Mouse (Mus musculus) heart, adult 2 months (tissue): Measurements from ENCODE around the gene Pitpnc1. TPM values are rescaled to one million over a fixed set of nuclear protein-coding genes. Genes with fewer than 3 reads are reported as not detected.

Experiments used
- DNase-seq, 2 experiments: peaks; one replicate each; pipeline ENCODE4 v3.0.0; 2021
- H3K27ac ChIP-seq: fragments of 200-600 bp; 2 replicates; pipeline ENCODE4 v1.8.1; 2022
- H3K27me3 ChIP-seq: fragments of 200-500 bp; 2 replicates; pipeline ENCODE4 v1.6.1; 2012; ENCODE audit warnings: mild to moderate bottlenecking, low read length, inconsistent platforms, mixed read lengths; ENCODE audit not compliant: control insufficient read depth, insufficient read depth
- H3K36me3 ChIP-seq: fragments of 200-500 bp; 2 replicates; pipeline ENCODE4 v1.6.1; 2012; ENCODE audit warnings: low read length, inconsistent platforms; ENCODE audit not compliant: control insufficient read depth, insufficient read depth
- H3K4me1 ChIP-seq: fragments of 200-500 bp; 2 replicates; pipeline ENCODE4 v1.6.1; 2011; ENCODE audit warnings: low read length; ENCODE audit not compliant: control insufficient read depth, insufficient read depth
- H3K4me3 ChIP-seq: fragments of 200-600 bp; 2 replicates; pipeline ENCODE4 v1.8.1; 2022
- H3K79me2 ChIP-seq: fragments of 200-500 bp; replicated peaks from 2 replicates; pipeline ENCODE4 v1.6.1; 2012; ENCODE audit warnings: mild to moderate bottlenecking, inconsistent platforms, low read length, moderate library complexity, mixed read lengths; ENCODE audit not compliant: control insufficient read depth, insufficient read depth
- H3K9ac ChIP-seq: fragments of 200-500 bp; 2 replicates; pipeline ENCODE4 v1.6.1; 2012; ENCODE audit warnings: low read depth, mild to moderate bottlenecking, control low read depth, inconsistent platforms, low read length, mixed read lengths
- CTCF ChIP-seq: fragments of 200-600 bp; IDR thresholded peaks from 2 replicates; pipeline ENCODE4 v1.8.1; 2022; ENCODE audit warnings: antibody characterized with exemption, mild to moderate bottlenecking, moderate library complexity
- EP300 ChIP-seq: fragments of 200-500 bp; IDR thresholded peaks from 2 replicates; pipeline ENCODE4 v1.6.1; 2011; ENCODE audit warnings: low read depth, low read length, control low read depth; ENCODE audit not compliant: insufficient read depth
- POLR2A ChIP-seq: fragments of 200-500 bp; IDR thresholded peaks from 2 replicates; pipeline ENCODE4 v1.6.1; 2011; ENCODE audit warnings: mild to moderate bottlenecking, low read depth, low read length, control low read depth; ENCODE audit not compliant: insufficient read depth
- WGBS: fragments of 180-500 bp; shearing (Covaris S2); methylation state at CpG from one replicate; pipeline ENCODE4 v1.1.7; 2018; 5-methylcytosine and 5-hydroxymethylcytosine counted together
- intact Hi-C: fragments of 180-260 bp; cut with DNase I; formaldehyde crosslinking; loops from one replicate; pipeline ENCODE4 v1.15.1; 2025
- polyA plus RNA-seq: library from polyadenylated mRNA; depleted of rRNA; stranded (reverse); fragments of >200 nt; gene quantifications from 2 replicates; pipeline ENCODE4 v1.2.3, GENCODE M21; 2012
- total RNA-seq, 2 experiments: library from RNA; stranded (reverse); gene quantifications; 2 replicates each; pipeline ENCODE4 v1.2.3; 2021

Pitpnc1 gene
- total and polyA plus RNA-seq, 3 experiments, result 22.7 to 68.1 (median 66.4) TPM

- peak; percentile 89 for DNase-seq
- peaks cover 2% of the 10 kb centered on the region for H3K79me2 ChIP-seq
- 0 out of 2 replicates have a peak, but pooled peaks cover 1% of the 10 kb centered on the region for H3K36me3 ChIP-seq
- peaks cover 6% of the 10 kb centered on the region for H3K4me1 ChIP-seq
- H3K27ac ChIP-seq, result peak overlapping the region; percentile 95
- peak; percentile 99 for TF ChIP-seq CTCF
- TF ChIP-seq EP300, result no peak
- TF ChIP-seq POLR2A, result peak; percentile 34; the same call in 1 of the 2 replicates
- peak overlapping the region; percentile 75 for H3K4me3 ChIP-seq
- 1% methylated on average over 38 of the region's 38 CpGs for WGBS
- H3K27me3 ChIP-seq, result no peaks in the 10 kb centered on the region
- intact Hi-C loops, result loop anchor here (1.0 to 2.0 kb wide), 4 partner anchors 18 to 134 kb away; no protein-coding TSS in a partner anchor
- peak overlapping the region; percentile 95 for H3K9ac ChIP-seq
Measured at GRCm38 (mm10) chr11:107469031-107469522, 1.4 kb downstream of the Pitpnc1 start.

DNA sequence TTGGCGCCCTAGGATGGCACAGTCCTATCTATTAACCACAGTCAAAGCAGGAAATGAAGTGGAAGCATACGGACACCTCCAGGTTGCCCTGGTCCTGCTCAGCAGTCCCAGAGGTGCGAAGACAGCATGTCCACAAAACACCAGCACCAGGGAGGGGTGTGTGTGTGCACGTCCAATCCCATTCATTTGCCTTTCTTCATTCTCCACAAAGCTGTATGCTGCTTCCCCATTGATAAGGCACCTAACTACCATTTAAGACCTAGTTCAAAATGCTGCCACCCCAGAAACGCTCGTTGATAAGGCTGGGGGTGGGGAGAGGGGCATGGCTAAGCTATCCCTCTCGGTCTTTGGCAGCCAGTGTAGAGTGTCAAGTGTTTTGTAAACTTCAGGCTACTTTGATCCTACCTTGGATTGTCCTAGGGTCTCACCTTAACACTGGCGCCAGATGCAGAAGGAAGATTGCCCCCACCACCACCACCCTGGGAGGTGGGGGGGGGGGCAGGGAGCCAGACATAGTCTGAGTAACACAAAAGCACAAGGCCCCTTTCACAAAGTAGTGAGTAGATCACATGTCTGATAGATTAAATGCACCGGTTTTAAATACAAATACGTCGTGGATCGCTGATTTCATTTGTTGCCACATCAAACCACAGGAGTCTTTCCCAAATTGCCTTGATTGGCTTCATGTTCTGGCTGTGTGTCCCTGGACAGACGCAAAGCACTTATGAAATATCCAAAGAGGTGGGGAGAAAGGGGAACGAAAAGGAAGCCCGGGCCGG, 2.1 kb downstream of the Pitpnc1 start:
- Histone ChIP-seq H3K79me2 (peaks cover 2% of the 10 kb centered on the region), H3K36me3 (0 out of 2 replicates have a peak, but pooled peaks cover 1% of the 10 kb centered on the region), H3K4me1 (peaks cover 7% of the 10 kb centered on the region), H3K9ac (peak overlapping the region; percentile 95), H3K27me3 (no peaks in the 10 kb centered on the region), H3K27ac (peak overlapping the region; percentile 95), H3K4me3 (peak overlapping the region; percentile 75)
- intact Hi-C loops, result loop anchor here (1.0 to 2.0 kb wide), 4 partner anchors 18 to 133 kb away; no protein-coding TSS in a partner anchor
- no peak for TF ChIP-seq POLR2A
- no peak for TF ChIP-seq EP300
- no peak for TF ChIP-seq CTCF
- DNase-seq, result no peak
- 21% methylated on average over 16 of the region's 16 CpGs for WGBS

- DNase-seq, result no peak
- H3K27me3 ChIP-seq, result no peaks in the 10 kb centered on the region
- peak overlapping the region; percentile 33 for H3K27ac ChIP-seq
- H3K4me1 ChIP-seq, result peaks cover 10% of the 10 kb centered on the region
- 60% methylated on average over 6 of the region's 6 CpGs for WGBS
- H3K36me3 ChIP-seq, result peaks cover 1% of the 10 kb centered on the region; the same call in 1 of the 2 replicates
- TF ChIP-seq CTCF, result no peak
- no peak for TF ChIP-seq EP300
- TF ChIP-seq POLR2A, result no peak
- H3K79me2 ChIP-seq, result peaks cover 3% of the 10 kb centered on the region
- intact Hi-C loops, result no loop called here
- H3K4me3 ChIP-seq, result no peak overlapping the region
- no peak overlapping the region for H3K9ac ChIP-seq
Measured at GRCm38 (mm10) chr11:107466611-107467391, 3.7 kb downstream of the Pitpnc1 start.

- intact Hi-C loops, result no loop called here
- H3K9ac ChIP-seq, result no peak overlapping the region
- peaks cover 6% of the 10 kb centered on the region for H3K79me2 ChIP-seq
- H3K4me3 ChIP-seq, result no peak overlapping the region
- no peaks in the 10 kb centered on the region for H3K27me3 ChIP-seq
- H3K36me3 ChIP-seq, result peaks cover 1% of the 10 kb centered on the region; the same call in 1 of the 2 replicates
- H3K27ac ChIP-seq, result peak overlapping the region; percentile 31; the same call in 1 of the 2 replicates
- WGBS, result 13% methylated on average over 1 of the region's 1 CpGs
- DNase-seq, result no peak
- peaks cover 10% of the 10 kb centered on the region for H3K4me1 ChIP-seq
- TF ChIP-seq POLR2A (no peak), CTCF (no peak), EP300 (no peak)
Measured at GRCm38 (mm10) chr11:107465969-107466368, 4.5 kb downstream of the Pitpnc1 start.

DNA sequence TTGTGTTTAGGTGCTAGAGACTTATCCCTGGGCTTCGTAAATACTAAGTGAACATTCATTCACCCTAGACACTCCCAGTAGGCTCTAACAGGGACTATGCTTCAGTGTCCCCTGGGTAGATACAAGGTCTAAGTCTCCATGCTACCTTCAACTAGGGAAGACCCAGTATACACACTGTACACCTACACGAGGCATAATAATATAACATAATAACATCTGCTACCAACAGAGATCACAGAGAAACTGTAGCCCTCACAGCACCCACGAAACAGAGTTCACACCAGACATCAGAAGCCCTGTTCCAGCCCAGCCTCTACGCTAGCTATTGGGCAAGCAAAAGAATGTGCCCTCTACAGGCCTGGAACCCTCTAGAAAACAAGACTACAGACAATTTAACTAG, 5.5 kb downstream of the Pitpnc1 start:
- Histone ChIP-seq H3K4me3 (no peak overlapping the region), H3K79me2 (peaks cover 6% of the 10 kb centered on the region), H3K9ac (no peak overlapping the region), H3K27me3 (no peaks in the 10 kb centered on the region), H3K27ac (no peak overlapping the region), H3K36me3 (peaks cover 1% of the 10 kb centered on the region; the same call in 1 of the 2 replicates), H3K4me1 (peaks cover 10% of the 10 kb centered on the region)
- WGBS, result 69% methylated on average over 4 of the region's 4 CpGs
- intact Hi-C loops, result no loop called here
- no peak for DNase-seq
- TF ChIP-seq EP300, result no peak
- TF ChIP-seq POLR2A, result no peak
- no peak for TF ChIP-seq CTCF
